Mouse (Mus musculus) liver, embryonic 14.5 days (tissue): ENCODE results near the gene Tmc1. TPM values are rescaled to one million over a fixed set of nuclear protein-coding genes. Genes with fewer than 3 reads are reported as not detected.

Source experiments
- ATAC-seq: fragments of 200-750 bp; cut with Nextera tagmentation; 2 replicates; pipeline ENCODE4 v1.8.0; 2017; ENCODE audit warnings: moderate number of reproducible peaks, mild to moderate bottlenecking, moderate library complexity; ENCODE audit not compliant: insufficient read depth
- DNase-seq, 3 experiments: peaks; one replicate each; pipeline ENCODE4 v3.0.0-alpha.2; 2012 to 2013; ENCODE audit warnings: low read depth in 3 of 3, low spot score in 3 of 3
- H3K27ac ChIP-seq: fragments of 300-500 bp; sonication (generic); 2 replicates; pipeline ENCODE4 v1.5.1; 2014; ENCODE audit warnings: moderate library complexity, mild to moderate bottlenecking, control low read depth, inconsistent platforms
- H3K27me3 ChIP-seq: fragments of 300-500 bp; sonication (generic); 2 replicates; pipeline ENCODE4 v1.6.1; 2014; ENCODE audit warnings: mild to moderate bottlenecking, low read length, moderate library complexity; ENCODE audit not compliant: control insufficient read depth, insufficient read depth
- H3K36me3 ChIP-seq: fragments of 300-500 bp; sonication (generic); replicated peaks from 2 replicates; pipeline ENCODE4 v1.6.1; 2014; ENCODE audit warnings: low read depth; ENCODE audit not compliant: control insufficient read depth, insufficient read depth
- H3K4me1 ChIP-seq, 2 experiments: fragments of 200-500 bp in 1 of 2; fragments of 300-500 bp in 1 of 2; sonication (generic) in 1 of 2; replicated peaks; 2 replicates each; pipeline ENCODE4 v1.6.1; 2012 to 2014; ENCODE audit warnings: antibody characterized with exemption in 1 of 2, inconsistent platforms in 1 of 2, low read length in 1 of 2; ENCODE audit not compliant: control insufficient read depth in 2 of 2, insufficient read depth in 2 of 2
- H3K4me2 ChIP-seq: fragments of 300-500 bp; sonication (generic); 2 replicates; pipeline ENCODE4 v1.6.1; 2014; ENCODE audit warnings: low read depth, mild to moderate bottlenecking, control low read depth, moderate library complexity
- H3K4me3 ChIP-seq, 2 experiments: fragments of 200-500 bp in 1 of 2; fragments of 300-500 bp in 1 of 2; sonication (generic) in 1 of 2; 2 replicates each; pipeline ENCODE4 v1.5.1; 2012 to 2014; ENCODE audit warnings: low read depth in 2 of 2, low read length in 2 of 2, mild to moderate bottlenecking in 2 of 2, control low read depth in 1 of 2, inconsistent platforms in 1 of 2, moderate library complexity in 1 of 2; ENCODE audit not compliant: insufficient read depth in 1 of 2
- H3K9ac ChIP-seq: fragments of 300-500 bp; sonication (generic); replicated peaks from 2 replicates; pipeline ENCODE4 v1.6.1; 2014; ENCODE audit warnings: mild to moderate bottlenecking, control low read depth, moderate library complexity
- H3K9me3 ChIP-seq: fragments of 300-500 bp; sonication (generic); 2 replicates; pipeline ENCODE4 v1.6.1; 2016; ENCODE audit warnings: low read length, mixed read lengths; ENCODE audit not compliant: control insufficient read depth
- CTCF ChIP-seq: IDR thresholded peaks from 2 replicates; pipeline ENCODE4 v1.5.1; 2016; ENCODE audit warnings: antibody characterized with exemption, low read depth, control low read depth
- EP300 ChIP-seq: IDR thresholded peaks from 2 replicates; pipeline ENCODE4 v1.6.1; 2016; ENCODE audit warnings: antibody characterized with exemption, low read depth
- WGBS: fragments of 180-500 bp; shearing (Covaris S2); extraction: QIAGEN DNeasy Blood & Tissue Kit; methylation state at CpG from one replicate; pipeline ENCODE4 v1.1.7; 2014; ENCODE audit not compliant: insufficient replicate concordance; 5-methylcytosine and 5-hydroxymethylcytosine counted together
- polyA plus RNA-seq, 2 experiments: library from polyadenylated mRNA; depleted of rRNA in 1 of 2; stranded (reverse) in 1 of 2; unstranded in 1 of 2; fragments of >200 nt; fragmentation: Nextera tagmentation in 1 of 2; extraction: Ambion mirVana in 1 of 2; gene quantifications; 2 replicates each; pipeline versions ENCODE4 v1.2.1 to v1.2.3; 2012 to 2014

The Tmc1 gene
- polyA plus RNA-seq, 2 experiments: 0.04 TPM; not detected in 1

DNA sequence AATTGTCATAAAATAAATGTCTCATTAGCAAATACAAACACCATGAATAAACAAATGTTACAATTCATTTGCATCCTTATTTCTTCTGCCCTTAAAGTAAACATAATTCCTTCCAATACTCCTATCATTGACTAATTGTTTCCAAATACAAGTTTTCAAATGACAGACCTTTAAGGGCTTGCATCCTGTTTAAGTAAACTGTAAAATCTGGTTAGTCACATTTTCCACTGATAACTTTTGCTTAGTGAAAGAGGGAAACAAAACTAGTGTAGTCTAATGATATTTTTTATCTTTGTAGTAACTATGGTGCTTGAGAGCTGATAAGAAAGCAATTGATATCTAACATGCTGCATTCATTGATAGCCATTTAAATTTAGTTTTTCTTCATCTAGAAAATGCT, 154.5 kb downstream of the Tmc1 start:
- DNase-seq (no peak), ATAC-seq (no peak)
- TF ChIP-seq EP300: no peak
- no peak for TF ChIP-seq CTCF
- Histone ChIP-seq H3K4me2 (no peak overlapping the region), H3K27ac (no peak overlapping the region), H3K4me3 (no peak overlapping the region), H3K9ac (no peak overlapping the region), H3K9me3 (no peaks in the 10 kb centered on the region), H3K4me1 (no peaks in the 10 kb centered on the region), H3K36me3 (no peaks in the 10 kb centered on the region), H3K27me3 (no peaks in the 10 kb centered on the region)

DNA sequence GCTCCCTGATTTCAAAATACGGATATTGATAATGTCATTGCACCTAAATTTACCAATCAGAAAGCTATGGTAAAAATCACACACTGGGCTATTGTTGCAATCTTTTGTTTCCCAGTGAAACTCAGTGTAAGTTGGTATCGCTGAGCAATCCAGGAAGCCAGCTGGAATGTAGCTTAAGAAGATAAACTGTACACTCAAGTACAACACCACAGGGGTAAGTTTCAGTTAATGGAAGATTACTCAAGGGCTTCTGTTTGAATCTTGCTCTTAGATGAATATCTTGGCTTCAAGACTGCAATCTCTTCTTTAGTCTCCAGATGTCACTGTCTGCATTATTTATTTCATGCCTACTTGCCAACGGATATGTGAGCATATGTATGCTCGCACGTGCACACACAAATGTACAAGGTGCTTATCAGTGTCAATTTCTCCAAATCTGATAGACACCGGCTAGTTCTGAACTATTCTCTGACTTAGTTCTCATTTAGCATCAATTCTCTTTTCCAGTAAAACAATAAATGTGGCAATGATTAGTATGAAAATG, 156.4 kb downstream of the Tmc1 start:
- no peaks in the 10 kb centered on the region for H3K4me1 ChIP-seq
- H3K27me3 ChIP-seq: no peaks in the 10 kb centered on the region
- TF ChIP-seq CTCF (0 out of 2 replicates have a peak, but pooled peaks have one; percentile 3), EP300 (no peak)
- no peak overlapping the region for H3K4me2 ChIP-seq
- H3K9ac ChIP-seq: no peak overlapping the region
- H3K36me3 ChIP-seq: no peaks in the 10 kb centered on the region
- ATAC-seq (no peak), DNase-seq (no peak)
- no peak overlapping the region for H3K4me3 ChIP-seq
- no peaks in the 10 kb centered on the region for H3K9me3 ChIP-seq
- no peak overlapping the region for H3K27ac ChIP-seq
- 34% methylated on average over 6 of the region's 6 CpGs for WGBS

- no peaks in the 10 kb centered on the region for H3K36me3 ChIP-seq
- 55% methylated on average over 4 of the region's 4 CpGs for WGBS
- no peak overlapping the region for H3K4me3 ChIP-seq
Observed at GRCm38 (mm10) chr19:20796001-20796400, 158.0 kb downstream of the Tmc1 start.

GRCm38 (mm10) chr19:20794999-20795398, 159.0 kb downstream of the Tmc1 start:
- 60% methylated on average over 3 of the region's 3 CpGs for WGBS
- DNase-seq: no peak
- no peak overlapping the region for H3K4me2 ChIP-seq
- TF ChIP-seq EP300: no peak
- TF ChIP-seq CTCF: no peak
- H3K27me3 ChIP-seq: no peaks in the 10 kb centered on the region
- no peaks in the 10 kb centered on the region for H3K36me3 ChIP-seq
- H3K4me3 ChIP-seq: no peak overlapping the region
- no peak for ATAC-seq
- no peak overlapping the region for H3K27ac ChIP-seq
- H3K4me1 ChIP-seq: no peaks in the 10 kb centered on the region
- H3K9ac ChIP-seq: no peak overlapping the region
- H3K9me3 ChIP-seq: no peaks in the 10 kb centered on the region

More at GRCm38 (mm10) chr19:20796001-20796400, 158.0 kb downstream of the Tmc1 start:
- TF ChIP-seq CTCF (no peak), EP300 (no peak)
- Histone ChIP-seq H3K27ac (no peak overlapping the region), H3K4me1 (no peaks in the 10 kb centered on the region), H3K9me3 (no peaks in the 10 kb centered on the region), H3K4me2 (no peak overlapping the region), H3K27me3 (no peaks in the 10 kb centered on the region), H3K9ac (no peak overlapping the region)
- no peak for ATAC-seq
- DNase-seq: no peak

DNA sequence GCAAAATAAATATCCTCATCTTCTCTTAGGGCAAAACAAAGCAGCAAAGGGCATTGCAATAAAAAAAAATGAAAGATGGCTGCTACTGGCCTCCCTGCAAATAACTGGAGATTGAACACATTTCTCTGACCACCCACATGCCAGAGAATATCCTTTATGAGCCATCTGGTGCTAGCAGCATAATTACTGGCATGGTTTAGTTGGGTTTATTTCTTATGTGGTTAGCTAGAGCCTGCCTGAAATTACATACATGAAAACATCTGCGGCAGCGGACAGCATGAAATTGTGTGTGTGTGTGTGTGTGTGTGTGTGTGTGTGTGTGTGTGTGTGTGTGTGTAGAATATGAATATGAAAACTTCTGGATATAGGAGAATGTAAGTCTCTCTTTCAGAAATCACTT, 161.2 kb downstream of the Tmc1 start:
- 85% methylated on average over 2 of the region's 2 CpGs for WGBS
- Histone ChIP-seq H3K4me2 (no peak overlapping the region), H3K4me1 (no peaks in the 10 kb centered on the region), H3K27me3 (no peaks in the 10 kb centered on the region), H3K27ac (no peak overlapping the region), H3K9ac (no peak overlapping the region), H3K9me3 (no peaks in the 10 kb centered on the region), H3K4me3 (no peak overlapping the region), H3K36me3 (no peaks in the 10 kb centered on the region)
- TF ChIP-seq EP300 (no peak), CTCF (no peak)
- DNase-seq (no peak), ATAC-seq (no peak)
